Mouse (Mus musculus) gastrocnemius, adult 2 months (tissue): Measurements from ENCODE around the gene Ranbp3l. TPM values are rescaled to one million over a fixed set of nuclear protein-coding genes. Genes with fewer than 3 reads are reported as not detected.

Experiments used
- DNase-seq: peaks from one replicate; pipeline ENCODE4 v3.0.0; 2022
- H3K27ac ChIP-seq: fragments of 200-600 bp; 2 replicates; pipeline ENCODE4 v1.8.1; 2022; ENCODE audit warnings: mild to moderate bottlenecking
- H3K4me3 ChIP-seq: fragments of 200-600 bp; 2 replicates; pipeline ENCODE4 v1.8.1; 2022; ENCODE audit warnings: mild to moderate bottlenecking, moderate library complexity
- CTCF ChIP-seq: fragments of 200-600 bp; IDR thresholded peaks from 2 replicates; pipeline ENCODE4 v1.8.1; 2022; ENCODE audit warnings: antibody characterized with exemption, mild to moderate bottlenecking, moderate library complexity
- intact Hi-C: fragments of 180-260 bp; cut with DNase I; formaldehyde crosslinking; loops from one replicate; pipeline ENCODE4 v1.15.1; 2025
- total RNA-seq, 2 experiments: library from RNA; stranded (reverse); gene quantifications; 2 replicates each; pipeline ENCODE4 v1.2.3; 2021

Ranbp3l gene
- total RNA-seq, 2 experiments from 2014 or later, result 0.20 TPM; not detected in 1

GRCm38 (mm10) chr15:9089136-9089720, 121.5 kb downstream of the Ranbp3l start:
- intact Hi-C loops, result no loop called here
- no peak for TF ChIP-seq CTCF
- no peak overlapping the region for H3K4me3 ChIP-seq
- no peak overlapping the region for H3K27ac ChIP-seq
- no peak for DNase-seq

DNA sequence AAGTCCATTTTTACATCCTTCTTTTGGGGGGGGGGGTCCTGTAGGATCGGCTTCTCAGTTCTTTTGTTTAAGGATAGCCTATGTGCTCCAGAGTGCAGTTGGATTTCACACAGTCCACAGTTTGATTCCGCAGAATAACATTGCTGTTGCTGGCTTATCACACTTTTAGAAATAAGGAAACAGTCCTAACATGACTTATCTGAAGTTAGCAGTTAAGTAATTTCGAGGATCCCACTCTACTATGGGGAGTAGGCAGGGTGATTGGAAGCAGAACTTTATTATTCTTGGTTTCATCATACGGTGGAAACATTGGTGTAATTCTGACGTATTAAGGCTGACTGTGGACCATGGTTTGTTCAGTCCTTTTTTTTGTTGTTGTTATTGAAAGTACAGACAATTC, 122.9 kb downstream of the Ranbp3l start:
- DNase-seq, result no peak
- intact Hi-C loops, result no loop called here
- H3K27ac ChIP-seq, result no peak overlapping the region
- no peak for TF ChIP-seq CTCF
- no peak overlapping the region for H3K4me3 ChIP-seq

GRCm38 (mm10) chr15:9093598-9094365, 126.0 kb downstream of the Ranbp3l start:
- DNase-seq, result no peak
- intact Hi-C loops, result no loop called here
- no peak overlapping the region for H3K4me3 ChIP-seq
- TF ChIP-seq CTCF, result no peak
- H3K27ac ChIP-seq, result no peak overlapping the region

- intact Hi-C loops, result no loop called here
- no peak overlapping the region for H3K27ac ChIP-seq
- no peak for TF ChIP-seq CTCF
- H3K4me3 ChIP-seq, result no peak overlapping the region
- DNase-seq, result no peak
Observed at GRCm38 (mm10) chr15:9094366-9094750, 126.6 kb downstream of the Ranbp3l start.

DNA sequence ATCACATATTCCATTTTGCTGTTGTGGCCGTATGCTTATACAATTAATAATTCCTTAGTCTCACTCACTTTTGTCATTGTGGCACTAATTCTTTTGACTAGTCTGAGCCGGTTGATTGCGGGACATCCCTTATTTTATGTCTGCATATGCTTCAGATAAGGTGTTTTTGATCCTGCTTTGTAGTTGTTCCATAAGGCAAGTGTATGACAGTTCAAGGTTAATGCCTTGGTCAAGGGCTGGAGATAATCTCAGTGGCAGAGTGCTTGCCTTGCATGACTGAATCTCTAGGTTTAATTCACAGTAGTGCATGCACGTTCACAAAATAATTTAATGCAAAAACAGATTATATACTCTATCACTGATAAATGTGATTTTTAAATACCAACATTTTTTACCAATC, 129.1 kb downstream of the Ranbp3l start:
- DNase-seq, result no peak
- intact Hi-C loops, result no loop called here
- H3K27ac ChIP-seq, result no peak overlapping the region
- H3K4me3 ChIP-seq, result no peak overlapping the region
- TF ChIP-seq CTCF, result no peak

DNA sequence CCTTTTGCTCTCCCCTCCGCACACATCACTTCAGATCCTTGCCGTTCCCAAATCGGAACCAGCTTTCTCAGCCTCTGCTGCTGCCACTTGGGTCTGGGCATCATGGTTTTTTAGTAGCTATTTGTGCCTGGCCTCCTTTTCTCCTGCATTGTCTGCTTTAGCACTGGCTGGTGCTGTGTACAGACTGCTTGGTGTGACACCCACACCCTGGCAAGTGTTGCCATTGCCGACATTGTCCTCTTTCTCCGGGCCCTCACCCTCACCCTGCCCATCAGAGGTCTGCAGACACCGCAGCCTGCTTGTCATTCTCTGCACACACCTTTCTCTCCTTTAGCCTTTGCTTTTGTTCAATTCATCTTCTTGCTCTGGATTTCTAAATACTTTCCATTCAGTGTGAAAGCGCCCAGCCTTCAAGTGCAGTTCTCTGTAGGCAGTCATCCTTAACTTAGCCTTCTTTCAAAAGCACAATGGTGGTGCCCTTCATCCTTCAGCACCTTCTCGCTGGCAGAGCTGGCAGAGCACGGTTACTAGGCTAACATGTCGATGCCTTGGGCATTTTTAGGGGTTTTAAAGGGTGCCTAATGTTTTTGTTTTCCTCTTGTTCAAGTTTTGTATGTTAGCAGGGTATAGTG, 132.8 kb downstream of the Ranbp3l start:
- Histone ChIP-seq H3K4me3 (no peak overlapping the region), H3K27ac (no peak overlapping the region)
- intact Hi-C loops, result no loop called here
- no peak for DNase-seq
- no peak for TF ChIP-seq CTCF

DNA sequence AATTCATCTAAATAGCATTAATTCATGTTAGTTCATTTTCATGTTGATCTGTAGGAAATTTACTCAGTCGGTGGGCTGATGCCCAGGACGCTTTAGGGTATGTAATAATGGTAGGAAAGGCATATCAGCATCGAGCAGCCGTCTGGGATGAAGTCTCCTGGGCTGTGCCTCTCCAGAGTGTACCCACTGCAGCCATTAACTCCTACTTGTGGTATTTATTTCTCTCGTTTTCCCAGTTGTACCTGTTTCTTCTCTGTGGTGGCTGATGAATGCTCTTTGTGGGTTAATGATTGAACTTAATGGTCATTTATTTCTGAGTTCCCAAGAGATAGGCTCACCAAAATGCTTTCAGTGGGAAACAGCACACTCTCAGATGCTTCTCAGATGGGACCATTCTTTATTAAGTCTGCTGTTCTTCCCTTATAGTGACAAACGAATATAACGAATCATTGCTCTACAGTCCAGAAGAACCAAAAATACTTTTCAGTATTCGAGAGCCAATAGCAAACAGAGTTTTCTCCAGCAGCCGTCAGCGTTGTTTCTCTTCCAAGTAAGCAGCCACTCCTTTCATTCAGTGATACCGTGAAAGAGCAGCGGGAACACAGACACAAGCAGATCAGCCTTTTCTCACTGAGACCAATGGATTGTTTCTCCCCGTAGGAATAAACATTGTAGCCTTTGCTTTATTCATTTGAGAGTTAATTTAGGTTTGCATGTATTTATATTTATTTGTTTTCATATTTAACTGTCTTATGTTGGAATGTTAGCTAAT, 138.7 kb downstream of the Ranbp3l start:
- no peak for TF ChIP-seq CTCF

DNA sequence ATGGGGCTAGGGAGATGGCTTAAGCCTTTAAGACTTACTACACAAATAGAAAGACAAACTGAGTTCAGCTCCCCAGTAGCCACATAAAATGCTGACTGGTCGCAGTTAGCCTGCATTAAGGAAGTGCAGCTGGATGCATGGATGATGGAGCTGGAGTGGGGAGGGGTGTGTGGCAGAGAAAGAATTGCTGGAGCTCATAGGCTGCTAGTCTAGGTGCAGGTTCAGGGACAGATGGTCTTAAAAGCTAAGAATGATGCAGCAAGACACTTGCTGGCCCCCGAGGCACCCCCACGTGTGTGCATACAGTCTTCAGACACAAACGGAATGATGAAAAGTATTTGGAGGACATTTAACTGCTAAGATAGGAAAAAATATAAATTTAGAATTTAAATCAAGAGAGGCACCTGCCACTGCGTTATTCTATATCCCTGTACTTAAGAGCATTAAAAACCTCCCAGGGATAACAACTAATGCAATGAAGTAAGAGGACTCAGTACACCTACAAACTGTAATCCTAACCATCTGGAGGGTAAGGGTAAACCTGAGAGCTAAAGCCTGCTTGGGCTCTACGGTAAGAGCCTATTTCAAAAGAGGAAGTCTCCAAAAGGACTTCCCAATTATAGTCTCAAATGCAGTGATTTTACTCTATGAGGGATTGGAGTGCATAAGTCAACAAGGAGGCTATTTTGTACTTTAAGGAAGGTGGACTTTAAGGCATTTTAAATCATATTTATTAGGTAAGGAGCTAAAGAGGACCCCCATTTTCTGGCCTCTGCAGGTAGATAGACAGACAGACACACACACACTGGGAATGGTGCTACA, 143.0 kb downstream of the Ranbp3l start:
- no peak for TF ChIP-seq CTCF
- no peak for DNase-seq
- intact Hi-C loops, result no loop called here
- Histone ChIP-seq H3K27ac (no peak overlapping the region), H3K4me3 (no peak overlapping the region)

More for the DNA sequence above, 138.7 kb downstream of the Ranbp3l start:
- H3K4me3 ChIP-seq, result no peak overlapping the region
- no peak for DNase-seq
- no peak overlapping the region for H3K27ac ChIP-seq
- intact Hi-C loops, result no loop called here

- DNase-seq, result no peak
- H3K27ac ChIP-seq, result no peak overlapping the region
- H3K4me3 ChIP-seq, result no peak overlapping the region
- TF ChIP-seq CTCF, result no peak
- intact Hi-C loops, result no loop called here
Observed at GRCm38 (mm10) chr15:9111648-9112047, 143.9 kb downstream of the Ranbp3l start.

DNA sequence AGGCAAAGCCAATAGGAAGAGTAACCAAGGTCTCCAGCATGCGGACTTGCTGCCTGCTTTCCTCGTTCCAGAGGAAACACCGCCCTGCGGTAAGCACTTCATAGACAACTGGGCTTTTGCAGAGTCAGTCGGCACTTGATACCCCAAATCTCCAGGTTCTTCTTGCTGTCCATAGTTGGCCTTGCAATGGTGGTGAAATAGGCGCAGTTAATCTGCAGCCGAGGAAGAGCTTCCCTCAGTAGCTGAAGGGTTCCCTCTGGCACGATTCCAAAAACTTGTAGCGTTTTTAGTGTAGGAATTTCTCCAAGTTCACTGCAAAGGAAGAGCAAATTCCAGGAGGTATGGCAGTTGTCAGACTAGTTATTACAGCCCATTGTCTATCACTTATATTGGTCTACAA, 145.8 kb downstream of the Ranbp3l start:
- Histone ChIP-seq H3K27ac (no peak overlapping the region), H3K4me3 (no peak overlapping the region)
- intact Hi-C loops, result no loop called here
- TF ChIP-seq CTCF, result no peak
- DNase-seq, result no peak

- TF ChIP-seq CTCF, result no peak
- no peak overlapping the region for H3K27ac ChIP-seq
- no peak overlapping the region for H3K4me3 ChIP-seq
- intact Hi-C loops, result no loop called here
- DNase-seq, result no peak
Observed at GRCm38 (mm10) chr15:9114131-9114530, 146.4 kb downstream of the Ranbp3l start.

DNA sequence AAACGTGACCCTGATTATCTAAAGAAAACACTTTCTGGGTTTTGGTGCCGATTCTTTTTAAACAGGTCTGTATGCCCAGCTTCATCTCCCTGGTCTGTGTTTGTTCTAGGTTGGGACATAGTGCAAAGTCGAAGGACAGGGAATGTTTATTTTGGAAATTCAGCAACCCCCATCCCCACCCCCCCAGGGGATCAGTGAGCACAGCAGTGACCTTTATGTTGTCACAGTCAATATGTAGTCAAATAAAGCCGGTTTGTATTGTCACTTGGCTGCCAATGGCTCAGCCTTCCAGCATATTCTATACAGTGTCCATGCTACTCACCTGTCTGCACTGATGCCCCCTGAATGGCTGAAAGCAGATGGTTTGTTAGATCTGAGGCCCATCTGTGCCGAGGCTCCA, 146.8 kb downstream of the Ranbp3l start:
- Histone ChIP-seq H3K4me3 (no peak overlapping the region), H3K27ac (no peak overlapping the region)
- intact Hi-C loops, result no loop called here
- DNase-seq, result no peak
- TF ChIP-seq CTCF, result no peak

Other genes with a start within 250 kb of the Ranbp3l start
- 10 to 100 TPM; 32.2 to 42.6 TPM for gene Nadk2, start 103.3 kb downstream of the Ranbp3l start, total RNA-seq
- 10 to 100 TPM; 14.8 to 15.1 TPM for gene Lmbrd2, start 172.6 kb downstream of the Ranbp3l start, total RNA-seq
- gene Skp2, start 187.5 kb downstream of the Ranbp3l start, total RNA-seq, result under 1 TPM; 0.48 to 0.61 TPM